Mouse (Mus musculus) inflammation-experienced regulatory T-cells, adult 6 months (primary cell): ENCODE measurements at regions not wholly inside any gene's neighbourhood (a gene's known extent, or its start where the extent isn't known, plus 50 kb on each side); places are given as distances from the start of the nearest gene placed in this dataset.

Experiments used
- ATAC-seq: one replicate; pipeline ENCODE4 v1.8.0; 2017

GRCm38 (mm10) chr6:102977122-102977521 is 404.2 kb upstream of the Cntn3 start:
- no peak for ATAC-seq

GRCm38 (mm10) chr6:103023326-103023725 is 450.4 kb upstream of the Cntn3 start:
- no peak for ATAC-seq

- ATAC-seq, result no peak
These were observed 451.1 kb upstream of the Cntn3 start for GRCm38 (mm10) chr6:103024006-103024405.

GRCm38 (mm10) chr6:103028150-103028549 is 455.2 kb upstream of the Cntn3 start:
- no peak for ATAC-seq

- no peak for ATAC-seq
These were observed 460.5 kb upstream of the Cntn3 start for GRCm38 (mm10) chr6:103033418-103033817.

GRCm38 (mm10) chr6:103033919-103034318 is 461.0 kb upstream of the Cntn3 start:
- no peak for ATAC-seq

GRCm38 (mm10) chr6:103060591-103060990 is 449.8 kb upstream of the Chl1 start:
- ATAC-seq, result no peak

GRCm38 (mm10) chr6:103106189-103106588 is 404.2 kb upstream of the Chl1 start:
- no peak for ATAC-seq

- ATAC-seq, result no peak
These were observed 390.8 kb upstream of the Chl1 start for GRCm38 (mm10) chr6:103119537-103119936.

- no peak for ATAC-seq
These were observed 369.5 kb upstream of the Chl1 start for GRCm38 (mm10) chr6:103140851-103141250.

- ATAC-seq, result no peak
These were observed 332.5 kb upstream of the Chl1 start for GRCm38 (mm10) chr6:103177851-103178250.

- ATAC-seq, result no peak
These were observed 327.0 kb upstream of the Chl1 start for GRCm38 (mm10) chr6:103183355-103183754.

GRCm38 (mm10) chr6:103196838-103197237 is 313.5 kb upstream of the Chl1 start:
- ATAC-seq, result no peak

- ATAC-seq, result no peak
These were observed 308.8 kb upstream of the Chl1 start for GRCm38 (mm10) chr6:103201605-103202004.

- ATAC-seq, result no peak
These were observed 301.2 kb upstream of the Chl1 start for GRCm38 (mm10) chr6:103209202-103209601.

- ATAC-seq, result no peak
These were observed 297.2 kb upstream of the Chl1 start for GRCm38 (mm10) chr6:103213160-103213559.

- no peak for ATAC-seq
These were observed 273.5 kb upstream of the Chl1 start for GRCm38 (mm10) chr6:103236896-103237295.

GRCm38 (mm10) chr6:103268984-103269383 is 241.4 kb upstream of the Chl1 start:
- ATAC-seq, result no peak

GRCm38 (mm10) chr6:103272216-103272615 is 238.2 kb upstream of the Chl1 start:
- ATAC-seq, result no peak

GRCm38 (mm10) chr6:103275071-103275470 is 235.3 kb upstream of the Chl1 start:
- no peak for ATAC-seq

- no peak for ATAC-seq
These were observed 234.9 kb upstream of the Chl1 start for GRCm38 (mm10) chr6:103275476-103275875.

- no peak for ATAC-seq
These were observed 214.4 kb upstream of the Chl1 start for GRCm38 (mm10) chr6:103296015-103296414.

- ATAC-seq, result peak; percentile 67
These were observed 203.8 kb upstream of the Chl1 start for GRCm38 (mm10) chr6:103306420-103307249.

GRCm38 (mm10) chr6:103307250-103307580 is 203.2 kb upstream of the Chl1 start:
- no peak for ATAC-seq

- ATAC-seq, result no peak
These were observed 198.2 kb upstream of the Chl1 start for GRCm38 (mm10) chr6:103312149-103312548.
